ENCODE assay signal across 15 mouse cellular contexts in genomic region chr13:118985285-118985684, GRCm38 (mm10).
"Had no signal": no experiment of that assay in that cellular context is flagged by ENCODE, and none has a peak within 500 bp of the region (broad histone marks: within the 10 kb centered on the region; RNA-seq: fewer than 3 reads in every experiment).

No protein-coding gene starts in this region.

- H3K27ac ChIP-seq: kidney, embryonic 15.5 days; limb, embryonic 15.5 days; liver, embryonic 14.5 days; stomach, postnatal 0 days had no signal

- H3K4me3 ChIP-seq: kidney, embryonic 15.5 days; limb, embryonic 15.5 days had no signal

- H3K9me3 ChIP-seq: kidney, embryonic 15.5 days; limb, embryonic 15.5 days had no signal

- H3K27me3 ChIP-seq: kidney, embryonic 15.5 days; limb, embryonic 15.5 days had no signal

- ATAC-seq: liver, postnatal 0 days had no signal

- H3K36me3 ChIP-seq: kidney, embryonic 15.5 days; limb, embryonic 15.5 days had no signal

- H3K4me2 ChIP-seq: kidney, embryonic 15.5 days; limb, embryonic 15.5 days; liver, embryonic 11.5 days; midbrain, embryonic 11.5 days had no signal

- H3K9ac ChIP-seq: kidney, embryonic 15.5 days; limb, embryonic 15.5 days; liver, embryonic 14.5 days; liver, postnatal 0 days had no signal

- DNase-seq: kidney, adult 8-10 months; kidney, postnatal 10 days; kidney, postnatal 36 days; left cerebral cortex, postnatal 4 days; liver, postnatal 0 days; lung, postnatal 14 days; lung, postnatal 4 days; midbrain, embryonic 14.5 days; thymus, postnatal 25 days had no signal
